Mouse (Mus musculus): ENCODE results near the gene Psmc3. TPM values are rescaled to one million over a fixed set of nuclear protein-coding genes. Genes with fewer than 3 reads are reported as not detected.

The Psmc3 gene
- polyA plus RNA-seq, 2 experiments = 203 to 305 TPM

- TF ChIP-seq POLR2A (IDR thresholded peaks at IDR 0.05; ENCODE audit: borderline replicate concordance, extremely low read depth, insufficient read depth, insufficient read length) = no peak
- H3K9ac ChIP-seq (ENCODE audit: low read depth, low read length, severe bottlenecking) = no peak overlapping the region
- WGBS = 89% methylated on average over 14 of the region's 14 CpGs
- H3K4me1 ChIP-seq (ENCODE audit: control insufficient read depth, insufficient read depth, low read length) = no peaks in the 10 kb centered on the region
- H3K27me3 ChIP-seq (ENCODE audit: control insufficient read depth, insufficient read depth, low read length) = no peaks in the 10 kb centered on the region
- no peaks in the 10 kb centered on the region for H3K36me3 ChIP-seq (ENCODE audit: control insufficient read depth, insufficient read depth, low read length)
- H3K4me3 ChIP-seq (replicated peaks; ENCODE audit: low read length) = no peak overlapping the region
- ATAC-seq (ENCODE audit: low FRiP score, low read depth) = no peak
- DNase-seq (ENCODE audit: low spot score) = no peak
- no peaks in the 10 kb centered on the region for H3K9me3 ChIP-seq (ENCODE audit: control insufficient read depth, low read length)
- no peak overlapping the region for H3K4me2 ChIP-seq (replicated peaks; ENCODE audit: low read depth, low read length, severe bottlenecking)
- no peak overlapping the region for H3K27ac ChIP-seq (replicated peaks; ENCODE audit: low read depth, low read length)
Measured at GRCm38 (mm10) chr2:91085494-91086391, 31.9 kb downstream of the Psmc3 start.

GRCm38 (mm10) chr2:91086392-91087237, 32.8 kb downstream of the Psmc3 start:
- WGBS = 65% methylated on average over 9 of the region's 9 CpGs
- H3K27ac ChIP-seq (replicated peaks; ENCODE audit: low read depth, low read length) = no peak overlapping the region

GRCm38 (mm10) chr2:91087453-91087852, 33.6 kb downstream of the Psmc3 start:
- TF ChIP-seq POLR2A (IDR thresholded peaks at IDR 0.05; ENCODE audit: borderline replicate concordance, extremely low read depth, insufficient read depth, insufficient read length) = no peak
- ATAC-seq (ENCODE audit: low FRiP score, low read depth) = no peak
- 81% methylated on average over 9 of the region's 9 CpGs for WGBS
- H3K9me3 ChIP-seq (ENCODE audit: control insufficient read depth, low read length) = no peaks in the 10 kb centered on the region
- H3K4me3 ChIP-seq (replicated peaks; ENCODE audit: low read length) = no peak overlapping the region
- no peaks in the 10 kb centered on the region for H3K27me3 ChIP-seq (ENCODE audit: control insufficient read depth, insufficient read depth, low read length)
- no peaks in the 10 kb centered on the region for H3K36me3 ChIP-seq (ENCODE audit: control insufficient read depth, insufficient read depth, low read length)
- H3K4me2 ChIP-seq (replicated peaks; ENCODE audit: low read depth, low read length, severe bottlenecking) = no peak overlapping the region
- no peak overlapping the region for H3K9ac ChIP-seq (ENCODE audit: low read depth, low read length, severe bottlenecking)
- H3K27ac ChIP-seq (replicated peaks; ENCODE audit: low read depth, low read length) = no peak overlapping the region
- DNase-seq (ENCODE audit: low spot score) = no peak
- H3K4me1 ChIP-seq (ENCODE audit: control insufficient read depth, insufficient read depth, low read length) = no peaks in the 10 kb centered on the region

More at GRCm38 (mm10) chr2:91086392-91087237, 32.8 kb downstream of the Psmc3 start:
- no peaks in the 10 kb centered on the region for H3K4me1 ChIP-seq (ENCODE audit: control insufficient read depth, insufficient read depth, low read length)
- H3K9me3 ChIP-seq (ENCODE audit: control insufficient read depth, low read length) = no peaks in the 10 kb centered on the region
- H3K27me3 ChIP-seq (ENCODE audit: control insufficient read depth, insufficient read depth, low read length) = no peaks in the 10 kb centered on the region
- H3K4me2 ChIP-seq (replicated peaks; ENCODE audit: low read depth, low read length, severe bottlenecking) = no peak overlapping the region
- no peak overlapping the region for H3K9ac ChIP-seq (ENCODE audit: low read depth, low read length, severe bottlenecking)
- no peak for TF ChIP-seq POLR2A (IDR thresholded peaks at IDR 0.05; ENCODE audit: borderline replicate concordance, extremely low read depth, insufficient read depth, insufficient read length)
- DNase-seq (ENCODE audit: low spot score) (no peak), ATAC-seq (ENCODE audit: low FRiP score, low read depth) (no peak)
- H3K36me3 ChIP-seq (ENCODE audit: control insufficient read depth, insufficient read depth, low read length) = no peaks in the 10 kb centered on the region
- no peak overlapping the region for H3K4me3 ChIP-seq (replicated peaks; ENCODE audit: low read length)

- H3K36me3 ChIP-seq (ENCODE audit: control insufficient read depth, insufficient read depth, low read length) = no peaks in the 10 kb centered on the region
- H3K4me2 ChIP-seq (replicated peaks; ENCODE audit: low read depth, low read length, severe bottlenecking) = no peak overlapping the region
- 80% methylated on average over 9 of the region's 9 CpGs for WGBS
- no peak overlapping the region for H3K27ac ChIP-seq (replicated peaks; ENCODE audit: low read depth, low read length)
- no peaks in the 10 kb centered on the region for H3K9me3 ChIP-seq (ENCODE audit: control insufficient read depth, low read length)
- no peaks in the 10 kb centered on the region for H3K27me3 ChIP-seq (ENCODE audit: control insufficient read depth, insufficient read depth, low read length)
- H3K4me3 ChIP-seq (replicated peaks; ENCODE audit: low read length) = no peak overlapping the region
- no peak for ATAC-seq (ENCODE audit: low FRiP score, low read depth)
- H3K4me1 ChIP-seq (ENCODE audit: control insufficient read depth, insufficient read depth, low read length) = no peaks in the 10 kb centered on the region
- TF ChIP-seq POLR2A (IDR thresholded peaks at IDR 0.05; ENCODE audit: borderline replicate concordance, extremely low read depth, insufficient read depth, insufficient read length) = no peak
- no peak for DNase-seq (ENCODE audit: low spot score)
- no peak overlapping the region for H3K9ac ChIP-seq (ENCODE audit: low read depth, low read length, severe bottlenecking)
Measured at GRCm38 (mm10) chr2:91088987-91089386, 35.2 kb downstream of the Psmc3 start.

GRCm38 (mm10) chr2:91090208-91090607, 36.4 kb downstream of the Psmc3 start:
- no peaks in the 10 kb centered on the region for H3K4me1 ChIP-seq (ENCODE audit: control insufficient read depth, insufficient read depth, low read length)
- no peaks in the 10 kb centered on the region for H3K9me3 ChIP-seq (ENCODE audit: control insufficient read depth, low read length)
- no peak for TF ChIP-seq POLR2A (IDR thresholded peaks at IDR 0.05; ENCODE audit: borderline replicate concordance, extremely low read depth, insufficient read depth, insufficient read length)
- ATAC-seq (ENCODE audit: low FRiP score, low read depth) = no peak
- DNase-seq (ENCODE audit: low spot score) = no peak
- H3K9ac ChIP-seq (ENCODE audit: low read depth, low read length, severe bottlenecking) = no peak overlapping the region
- H3K36me3 ChIP-seq (ENCODE audit: control insufficient read depth, insufficient read depth, low read length) = no peaks in the 10 kb centered on the region
- no peak overlapping the region for H3K4me3 ChIP-seq (replicated peaks; ENCODE audit: low read length)
- no peak overlapping the region for H3K27ac ChIP-seq (replicated peaks; ENCODE audit: low read depth, low read length)
- no peak overlapping the region for H3K4me2 ChIP-seq (replicated peaks; ENCODE audit: low read depth, low read length, severe bottlenecking)
- WGBS = 73% methylated on average over 6 of the region's 6 CpGs
- no peaks in the 10 kb centered on the region for H3K27me3 ChIP-seq (ENCODE audit: control insufficient read depth, insufficient read depth, low read length)
